Mouse (Mus musculus) kidney, postnatal 36 days (tissue): ENCODE data around the gene Ptprm.

ENCODE experiments used
- DNase-seq, 2 experiments: peaks; one replicate each; pipeline ENCODE4 v3.0.0; 2021 to 2022; ENCODE audit warnings: mixed read lengths in 2 of 2

The Ptprm gene

GRCm38 (mm10) chr17:66708748-66709147 is 645.5 kb downstream of the Ptprm start:
- no peak for DNase-seq

GRCm38 (mm10) chr17:66707684-66708083 is 646.6 kb downstream of the Ptprm start:
- no peak for DNase-seq

GRCm38 (mm10) chr17:66701358-66702184 is 652.7 kb downstream of the Ptprm start:
- peak in 1 of 2 experiments; percentile 17 for DNase-seq

GRCm38 (mm10) chr17:66699896-66700295 is 654.4 kb downstream of the Ptprm start:
- no peak for DNase-seq

GRCm38 (mm10) chr17:66697650-66698049 is 656.6 kb downstream of the Ptprm start:
- DNase-seq, result no peak

GRCm38 (mm10) chr17:66696531-66697172 is 657.6 kb downstream of the Ptprm start:
- no peak for DNase-seq

- DNase-seq, result no peak
These were observed 659.9 kb downstream of the Ptprm start for GRCm38 (mm10) chr17:66694326-66694725.

- DNase-seq, result no peak
These were observed 660.5 kb downstream of the Ptprm start for GRCm38 (mm10) chr17:66693676-66694304.

GRCm38 (mm10) chr17:66692941-66693675 is 661.1 kb downstream of the Ptprm start:
- no peak for DNase-seq

- no peak for DNase-seq
These were observed 666.1 kb downstream of the Ptprm start for GRCm38 (mm10) chr17:66688179-66688578.

GRCm38 (mm10) chr17:66687543-66687942 is 666.7 kb downstream of the Ptprm start:
- no peak for DNase-seq

GRCm38 (mm10) chr17:66686701-66687489 is 667.4 kb downstream of the Ptprm start:
- no peak for DNase-seq

- no peak for DNase-seq
These were observed 670.8 kb downstream of the Ptprm start for GRCm38 (mm10) chr17:66683411-66683810.

- DNase-seq, result peak; percentile 20 to 77
These were observed 673.6 kb downstream of the Ptprm start for GRCm38 (mm10) chr17:66680662-66681061.

- no peak for DNase-seq
These were observed 679.6 kb downstream of the Ptprm start for GRCm38 (mm10) chr17:66674667-66675066.

- DNase-seq, result no peak
These were observed 682.5 kb downstream of the Ptprm start for GRCm38 (mm10) chr17:66671715-66672230.

GRCm38 (mm10) chr17:66671287-66671686 is 683.0 kb downstream of the Ptprm start:
- DNase-seq, result no peak

GRCm38 (mm10) chr17:66665791-66666190 is 688.5 kb downstream of the Ptprm start:
- no peak for DNase-seq

GRCm38 (mm10) chr17:66665201-66665756 is 689.0 kb downstream of the Ptprm start:
- no peak for DNase-seq

GRCm38 (mm10) chr17:66664796-66665195 is 689.5 kb downstream of the Ptprm start:
- no peak for DNase-seq

- no peak for DNase-seq
These were observed 695.0 kb downstream of the Ptprm start for GRCm38 (mm10) chr17:66659242-66659641.
